Mouse (Mus musculus): ENCODE results near the gene Cdt1. TPM values are rescaled to one million over a fixed set of nuclear protein-coding genes. Genes with fewer than 3 reads are reported as not detected.

Cdt1 gene
- polyA plus RNA-seq (2017; shearing (Covaris generic)), result 24.4 TPM

GRCm38 (mm10) chr8:122567361-122568108, at the start of gene Cdt1:
TSS of gene Cdt1 (plus strand) at chr8:122568015.

DNA sequence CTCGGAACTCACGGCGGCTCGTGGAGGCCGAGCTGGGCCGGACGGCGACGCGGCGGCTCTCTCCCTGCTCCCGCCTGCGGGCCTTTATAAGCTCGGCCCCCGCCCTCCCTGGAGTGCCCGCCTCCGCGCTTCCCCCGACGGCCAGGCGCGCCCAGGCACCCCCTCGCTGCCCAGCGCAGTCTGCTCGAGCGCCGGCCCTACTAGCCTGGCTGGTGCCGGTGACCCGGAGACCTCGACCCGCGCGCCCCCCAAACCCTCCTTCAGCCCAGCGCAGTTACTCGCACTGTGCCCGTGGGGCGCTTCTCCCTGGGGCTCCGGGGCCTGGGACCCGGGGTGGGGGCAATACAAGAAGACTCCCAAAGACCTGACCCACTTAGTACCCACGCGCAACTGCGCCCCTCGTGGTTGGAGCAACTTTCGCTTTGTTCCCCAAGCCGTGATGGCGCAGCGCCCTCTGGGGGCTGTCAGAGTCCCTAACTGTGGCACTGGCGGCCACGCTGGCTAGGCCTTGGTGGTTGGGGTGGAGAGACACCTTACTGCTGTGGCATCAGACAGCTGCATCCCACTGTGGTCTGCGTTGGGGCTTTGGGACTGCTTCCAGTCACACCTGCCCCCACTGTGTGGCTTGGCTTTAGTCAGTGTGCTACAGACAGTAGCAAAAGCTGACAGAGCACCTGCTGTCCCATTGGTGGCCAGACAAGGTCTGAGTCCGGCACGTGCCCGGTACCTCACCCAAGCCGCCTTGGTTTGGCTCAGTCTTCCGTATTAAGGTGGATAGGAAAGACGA, 16.4 kb upstream of the Cdt1 start, which contains the start of gene Piezo1:
TSS of gene Piezo1 (minus strand) at position 65 of the 787 bp plus-strand sequence.

GRCm38 (mm10) chr8:122576648-122577022, 8.8 kb downstream of the Cdt1 start, which contains the start of gene Aprt:
TSS of gene Aprt (minus strand) at chr8:122576909.

GRCm38 (mm10) chr8:122611295-122612133, 43.7 kb downstream of the Cdt1 start, which contains the start of the genes Galns and Trappc2l:
TSS of gene Galns (minus strand) at chr8:122611463.
TSS of gene Trappc2l (plus strand) at chr8:122611640.

GRCm38 (mm10) chr8:122622727-122623126, 54.9 kb downstream of the Cdt1 start, which contains the start of gene Pabpn1l:
TSS of gene Pabpn1l (minus strand) at chr8:122622739.

Other genes starting within 250 kb of the Cdt1 start
- not detected for gene Trhr2, start 207.3 kb upstream of the Cdt1 start, polyA plus RNA-seq (2017; shearing (Covaris generic))
- 54.4 TPM for gene Zc3h18, start 191.4 kb upstream of the Cdt1 start, polyA plus RNA-seq (2017; shearing (Covaris generic))
- gene Il17c, start 146.0 kb upstream of the Cdt1 start, polyA plus RNA-seq (2017; shearing (Covaris generic)), result 0.42 TPM
- gene Cyba, start 135.1 kb upstream of the Cdt1 start, polyA plus RNA-seq (2017; shearing (Covaris generic)), result 871 TPM
- gene Mvd, start 124.6 kb upstream of the Cdt1 start, polyA plus RNA-seq (2017; shearing (Covaris generic)), result 23.9 TPM
- 4.0 TPM for gene Snai3, start 107.3 kb upstream of the Cdt1 start, polyA plus RNA-seq (2017; shearing (Covaris generic))
- gene Rnf166, start 92.0 kb upstream of the Cdt1 start, polyA plus RNA-seq (2017; shearing (Covaris generic)), result 148 TPM
- gene Ctu2, start 91.9 kb upstream of the Cdt1 start, polyA plus RNA-seq (2017; shearing (Covaris generic)), result 86.8 TPM
- 18.8 TPM for gene Piezo1, start 16.7 kb upstream of the Cdt1 start, polyA plus RNA-seq (2017; shearing (Covaris generic))
- gene Aprt, start 8.9 kb downstream of the Cdt1 start, polyA plus RNA-seq (2017; shearing (Covaris generic)), result 192 TPM
- 12.3 TPM for gene Galns, start 43.4 kb downstream of the Cdt1 start, polyA plus RNA-seq (2017; shearing (Covaris generic))
- gene Trappc2l, start 43.6 kb downstream of the Cdt1 start, polyA plus RNA-seq (2017; shearing (Covaris generic)), result 50.3 TPM
- not detected for gene Pabpn1l, start 54.7 kb downstream of the Cdt1 start, polyA plus RNA-seq (2017; shearing (Covaris generic))
- 0.45 TPM for gene Cbfa2t3, start 131.1 kb downstream of the Cdt1 start, polyA plus RNA-seq (2017; shearing (Covaris generic))
- gene Acsf3, start 207.5 kb downstream of the Cdt1 start, polyA plus RNA-seq (2017; shearing (Covaris generic)), result 6.9 TPM